Mouse (Mus musculus) small intestine, adult 2 months (tissue): ENCODE measurements around the gene Jarid2. TPM values are rescaled to one million over a fixed set of nuclear protein-coding genes. Genes with fewer than 3 reads are reported as not detected.

Experiments
- H3K27ac ChIP-seq: fragments of 200-500 bp; 2 replicates; pipeline ENCODE4 v1.5.1; 2012; ENCODE audit warnings: low read depth, low read length, control low read depth, inconsistent platforms; ENCODE audit not compliant: insufficient read depth
- H3K27me3 ChIP-seq: fragments of 200-500 bp; 2 replicates; pipeline ENCODE4 v1.6.1; 2012; ENCODE audit warnings: mild to moderate bottlenecking, moderate library complexity, low read length, inconsistent platforms; ENCODE audit not compliant: control insufficient read depth, insufficient read depth
- H3K36me3 ChIP-seq: fragments of 200-500 bp; 2 replicates; pipeline ENCODE4 v1.6.1; 2012; ENCODE audit warnings: mild to moderate bottlenecking, low read length, control low read depth, inconsistent platforms; ENCODE audit not compliant: control insufficient read depth, insufficient read depth
- H3K4me1 ChIP-seq: fragments of 200-500 bp; 2 replicates; pipeline ENCODE4 v1.6.1; 2012; ENCODE audit warnings: low read length, inconsistent platforms, mixed read lengths; ENCODE audit not compliant: control insufficient read depth, insufficient read depth, insufficient read length
- H3K4me3 ChIP-seq: fragments of 200-500 bp; 2 replicates; pipeline ENCODE4 v1.5.1; 2012; ENCODE audit warnings: low read depth, mild to moderate bottlenecking, control low read depth, inconsistent platforms, low read length, moderate library complexity
- CTCF ChIP-seq: fragments of 200-500 bp; IDR thresholded peaks from 2 replicates; pipeline ENCODE4 v1.5.1; 2012; ENCODE audit warnings: low read depth, mild to moderate bottlenecking, control low read depth, inconsistent platforms, low read length, moderate library complexity, mixed read lengths; ENCODE audit not compliant: insufficient replicate concordance, insufficient read length; ENCODE audit errors: extremely low read depth
- POLR2A ChIP-seq: fragments of 200-500 bp; IDR thresholded peaks from 2 replicates; pipeline ENCODE4 v1.6.1; 2012; ENCODE audit warnings: low read depth, mild to moderate bottlenecking, control low read depth, inconsistent platforms, low read length, moderate library complexity
- WGBS: fragments of 180-500 bp; shearing (Covaris S2); methylation state at CpG from one replicate; pipeline ENCODE4 v1.1.7; 2018; 5-methylcytosine and 5-hydroxymethylcytosine counted together
- polyA plus RNA-seq: library from polyadenylated mRNA; depleted of rRNA; stranded (reverse); fragments of >200 nt; gene quantifications from 2 replicates; pipeline ENCODE4 v1.2.3, GENCODE M21; 2012

Gene Jarid2
- polyA plus RNA-seq, 1 experiment, result 9.5 TPM

DNA sequence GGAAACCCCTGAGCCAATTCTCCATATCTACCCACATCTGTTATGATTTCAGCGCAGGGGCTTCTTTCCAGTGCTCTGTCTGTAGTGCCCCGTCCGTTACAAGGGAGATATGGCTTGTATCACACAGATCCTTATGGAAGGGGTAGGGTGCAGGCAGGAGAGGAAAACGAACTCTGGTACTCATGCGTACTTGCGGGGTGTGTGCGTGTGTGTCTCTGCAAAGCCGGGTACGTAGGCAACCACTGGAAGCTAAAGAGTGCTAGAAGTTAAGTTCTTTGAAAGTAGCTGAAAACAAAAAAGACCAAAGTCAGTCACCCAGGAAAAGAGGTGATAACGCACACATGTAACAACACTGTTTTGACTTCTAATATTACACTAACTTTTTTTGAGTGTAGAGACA is 82.3 kb downstream of the Jarid2 start:
- H3K27ac ChIP-seq, result no peak overlapping the region

DNA sequence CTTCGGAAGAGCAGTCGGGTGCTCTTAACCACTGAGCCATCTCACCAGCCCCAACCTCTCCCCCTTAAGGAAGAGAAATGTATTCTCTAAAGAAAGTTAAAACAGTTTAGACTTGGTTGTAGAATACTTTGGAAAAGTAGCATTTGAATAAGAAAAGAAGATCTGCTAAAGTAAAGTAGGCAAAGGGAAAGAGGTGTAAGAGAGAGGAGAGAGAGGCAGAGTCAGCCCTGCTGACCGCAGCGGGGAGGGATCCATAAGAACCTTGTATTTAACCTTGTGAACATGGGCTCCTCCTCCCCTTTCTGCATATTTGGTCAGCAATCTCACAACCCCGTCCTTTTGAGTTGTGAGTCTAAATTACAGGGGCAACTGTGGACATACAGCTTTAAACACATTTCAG is 83.1 kb downstream of the Jarid2 start:
- TF ChIP-seq POLR2A (no peak), CTCF (no peak)
- H3K27me3 ChIP-seq, result no peaks in the 10 kb centered on the region
- no peak overlapping the region for H3K27ac ChIP-seq
- WGBS, result 85% methylated on average over 5 of the region's 5 CpGs
- H3K4me3 ChIP-seq, result no peak overlapping the region
- peaks cover 4% of the 10 kb centered on the region; the same call in 1 of the 2 replicates for H3K4me1 ChIP-seq
- no peaks in the 10 kb centered on the region for H3K36me3 ChIP-seq

More for the DNA sequence above, 82.3 kb downstream of the Jarid2 start:
- Histone ChIP-seq H3K4me3 (no peak overlapping the region), H3K27me3 (no peaks in the 10 kb centered on the region), H3K36me3 (no peaks in the 10 kb centered on the region), H3K4me1 (peaks cover 6% of the 10 kb centered on the region; the same call in 1 of the 2 replicates)
- WGBS, result 90% methylated on average over 10 of the region's 10 CpGs
- TF ChIP-seq POLR2A, result no peak
- no peak for TF ChIP-seq CTCF

DNA sequence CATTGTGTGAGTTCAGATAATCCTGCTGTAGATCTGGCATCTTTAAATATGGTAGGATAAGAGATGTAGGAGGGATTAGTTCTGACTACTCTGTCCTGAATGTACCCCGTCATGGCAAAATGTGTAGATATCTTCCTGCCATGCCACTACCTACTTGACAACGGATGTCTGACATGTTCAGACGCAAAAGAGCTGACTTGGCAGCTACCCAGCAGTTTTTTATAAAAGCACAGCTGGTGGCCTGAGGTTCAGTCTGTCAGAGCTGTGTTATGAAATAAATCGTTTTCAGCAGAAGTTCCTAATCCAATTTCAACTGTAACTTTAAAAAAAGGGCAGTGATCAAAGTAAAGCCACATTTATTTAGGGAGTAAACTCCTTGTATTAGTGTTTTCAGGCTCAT is 90.1 kb downstream of the Jarid2 start:
- Histone ChIP-seq H3K4me1 (peaks cover 3% of the 10 kb centered on the region; the same call in 1 of the 2 replicates), H3K4me3 (no peak overlapping the region), H3K27me3 (no peaks in the 10 kb centered on the region), H3K27ac (no peak overlapping the region), H3K36me3 (peaks cover 3% of the 10 kb centered on the region; the same call in 1 of the 2 replicates)
- TF ChIP-seq CTCF, result no peak
- TF ChIP-seq POLR2A, result no peak
- WGBS, result 19% methylated on average over 4 of the region's 4 CpGs

DNA sequence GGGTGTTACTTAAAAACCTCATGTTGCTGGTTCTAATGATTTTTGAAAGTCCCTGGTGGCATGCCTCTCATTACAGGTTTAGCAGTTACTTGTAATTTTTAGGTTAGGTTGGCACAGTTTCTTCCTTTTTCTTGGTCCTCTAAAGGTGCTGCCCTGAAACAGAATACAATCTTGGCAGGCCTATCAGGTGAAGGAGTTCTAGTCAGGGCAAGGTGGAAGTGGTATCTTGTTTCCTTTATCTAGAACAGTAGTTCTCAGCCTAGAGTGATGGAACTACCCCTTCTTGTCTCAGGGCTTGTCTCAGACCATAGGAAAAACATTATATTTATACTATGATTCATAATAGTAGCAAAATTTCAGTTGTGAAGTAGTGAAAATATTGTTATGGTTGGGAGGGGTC is 93.3 kb downstream of the Jarid2 start:
- H3K4me3 ChIP-seq, result no peak overlapping the region
- H3K4me1 ChIP-seq, result peaks cover under 1% of the 10 kb centered on the region; the same call in 1 of the 2 replicates
- H3K36me3 ChIP-seq, result peaks cover 4% of the 10 kb centered on the region
- no peaks in the 10 kb centered on the region for H3K27me3 ChIP-seq
- TF ChIP-seq POLR2A (no peak), CTCF (no peak)
- H3K27ac ChIP-seq, result no peak overlapping the region

DNA sequence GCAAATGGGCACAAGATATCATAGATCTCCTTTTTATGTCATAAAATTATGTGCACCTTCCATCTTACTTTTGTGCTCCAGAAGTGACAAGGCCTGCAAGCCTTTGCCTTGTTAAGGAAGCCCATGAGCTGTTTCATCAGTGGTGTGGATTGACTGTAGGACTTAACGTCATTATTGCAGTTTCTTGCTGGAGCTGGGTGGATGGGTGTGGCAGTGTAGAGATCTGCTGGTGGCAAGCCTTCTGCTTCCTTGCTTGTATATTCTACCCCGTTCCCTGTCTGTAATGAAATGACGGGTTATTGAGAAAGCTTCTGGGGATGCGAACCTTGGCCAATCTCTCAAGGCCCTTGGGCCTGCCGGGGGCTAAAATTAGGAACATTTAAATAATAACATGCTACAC is 99.6 kb downstream of the Jarid2 start:
- no peaks in the 10 kb centered on the region for H3K27me3 ChIP-seq
- H3K4me1 ChIP-seq, result no peaks in the 10 kb centered on the region
- peaks cover 1% of the 10 kb centered on the region; the same call in 1 of the 2 replicates for H3K36me3 ChIP-seq
- TF ChIP-seq POLR2A (no peak), CTCF (no peak)
- WGBS, result 80% methylated on average over 5 of the region's 5 CpGs
- H3K27ac ChIP-seq, result no peak overlapping the region
- no peak overlapping the region for H3K4me3 ChIP-seq

DNA sequence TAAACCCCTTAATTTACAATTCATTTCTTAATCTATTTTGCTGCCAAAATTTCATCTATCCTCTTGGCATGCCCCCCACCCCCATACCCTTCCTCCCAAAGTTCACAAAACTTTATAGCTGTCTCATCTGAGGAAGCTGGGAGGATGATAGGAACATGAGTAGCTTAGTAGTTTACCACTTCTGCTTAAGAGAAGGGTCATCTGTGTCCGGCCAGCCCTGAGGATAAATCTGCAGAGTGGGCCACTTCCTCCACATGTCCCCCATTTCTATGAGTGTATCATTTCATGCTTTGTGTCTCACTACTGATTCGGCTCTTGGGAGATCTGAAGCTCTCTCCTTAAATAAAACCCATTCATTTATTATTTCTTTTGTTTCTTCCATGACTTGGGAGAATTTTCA is 102.8 kb downstream of the Jarid2 start:
- no peaks in the 10 kb centered on the region for H3K27me3 ChIP-seq
- no peak overlapping the region for H3K4me3 ChIP-seq
- TF ChIP-seq CTCF, result no peak
- no peak for TF ChIP-seq POLR2A
- no peaks in the 10 kb centered on the region for H3K4me1 ChIP-seq
- no peak overlapping the region for H3K27ac ChIP-seq
- no peaks in the 10 kb centered on the region for H3K36me3 ChIP-seq
- 91% methylated on average over 2 of the region's 2 CpGs for WGBS

DNA sequence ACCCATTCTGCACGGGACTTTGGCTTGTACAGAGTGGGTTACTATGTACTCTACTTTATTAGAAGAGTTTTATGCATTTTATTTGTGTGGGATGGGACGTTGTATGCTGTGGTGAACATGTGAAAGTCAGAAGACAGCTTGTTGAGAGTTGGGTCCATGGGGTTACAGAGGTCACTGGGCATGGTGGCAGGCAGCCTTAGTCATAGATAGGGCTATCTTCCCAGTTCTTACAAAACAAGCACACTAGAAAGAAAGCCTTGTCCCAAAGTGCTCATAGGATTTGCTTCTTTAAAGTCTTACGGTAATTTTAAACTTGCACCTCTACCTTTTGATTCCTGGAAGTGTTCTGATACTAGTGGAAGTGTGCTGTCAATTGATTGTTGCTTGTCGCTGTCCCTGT is 103.6 kb downstream of the Jarid2 start:
- H3K4me1 ChIP-seq, result no peaks in the 10 kb centered on the region
- no peak overlapping the region for H3K27ac ChIP-seq
- 92% methylated on average over 4 of the region's 4 CpGs for WGBS
- no peak for TF ChIP-seq POLR2A
- TF ChIP-seq CTCF, result no peak
- no peaks in the 10 kb centered on the region for H3K36me3 ChIP-seq
- no peaks in the 10 kb centered on the region for H3K27me3 ChIP-seq
- no peak overlapping the region for H3K4me3 ChIP-seq

DNA sequence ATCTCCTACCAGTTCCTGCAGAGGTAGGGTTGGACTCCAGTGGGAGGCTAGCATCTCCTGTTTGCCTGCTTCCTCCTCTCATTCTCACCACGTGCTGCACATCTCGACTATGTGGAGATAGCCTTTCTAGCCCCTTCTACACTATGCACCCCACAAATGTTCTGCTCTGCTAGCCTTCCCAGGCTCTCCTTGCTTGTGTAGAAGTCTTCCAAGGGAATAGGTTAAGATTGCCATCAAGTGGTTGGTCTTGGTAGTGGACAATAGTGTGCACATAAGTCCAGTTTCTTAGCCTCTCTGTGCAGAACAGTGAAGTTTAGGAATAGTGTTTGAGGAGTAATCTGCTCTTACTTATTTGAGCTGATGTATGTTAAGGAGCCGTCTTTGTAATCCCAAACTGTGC is 104.1 kb downstream of the Jarid2 start:
- 55% methylated on average over 3 of the region's 3 CpGs for WGBS
- Histone ChIP-seq H3K36me3 (no peaks in the 10 kb centered on the region), H3K4me3 (no peak overlapping the region), H3K4me1 (no peaks in the 10 kb centered on the region), H3K27me3 (no peaks in the 10 kb centered on the region), H3K27ac (no peak overlapping the region)
- TF ChIP-seq CTCF, result no peak
- no peak for TF ChIP-seq POLR2A
